8 mouse cellular contexts compared by ENCODE assay signal in genomic region chr17:47672311-47673111, GRCm38 (mm10). TPM values are rescaled to one million over a fixed set of nuclear protein-coding genes. Genes with fewer than 3 reads are reported as not detected.
DNase-seq lines count a peak whose midpoint lies in the region; ATAC-seq and TF ChIP-seq lines count a peak whose summit lies in the region.

No protein-coding gene starts in this region.

- DNase-seq in adrenal gland, postnatal 25 days = peak; percentile 72
- peak; percentile 79 for DNase-seq in retina, postnatal 1 day
- DNase-seq in spleen, adult 12 weeks (ENCODE audit: low spot score) = no peak

- no peaks in the 10 kb centered on the region for H3K36me3 ChIP-seq in ES-Bruce4 (ENCODE audit: control insufficient read depth, insufficient read depth, low read length, poor library complexity, severe bottlenecking)
- H3K36me3 ChIP-seq in heart, embryonic 14.5 days (ENCODE audit: control insufficient read depth, insufficient read depth, low read length) = 0 out of 2 replicates have a peak, but pooled peaks cover 18% of the 10 kb centered on the region
- peaks cover 7% of the 10 kb centered on the region for H3K36me3 ChIP-seq in kidney, embryonic 16.5 days (ENCODE audit: insufficient read depth, low read length)
- H3K36me3 ChIP-seq in lung, embryonic 15.5 days = 0 out of 2 replicates have a peak, but pooled peaks cover 3% of the 10 kb centered on the region

- no peak for TF ChIP-seq POLR2A in ES-Bruce4 (IDR thresholded peaks at IDR 0.05; ENCODE audit: insufficient read depth, low read length)
- TF ChIP-seq POLR2A in embryonic fibroblast, embryonic 13.5 days (IDR thresholded peaks at IDR 0.05; ENCODE audit: low read depth, low read length) = peak; percentile 43; the same call in 1 of the 2 replicates

- WGBS in heart, embryonic 14.5 days = 3% methylated on average over 65 of the region's 68 CpGs
- WGBS in kidney, embryonic 16.5 days = 4% methylated on average over 62 of the region's 68 CpGs
- WGBS in lung, embryonic 15.5 days = 3% methylated on average over 68 of the region's 68 CpGs

- no peak for TF ChIP-seq CTCF in ES-Bruce4 (IDR thresholded peaks at IDR 0.05; ENCODE audit: low read depth, low read length)
- TF ChIP-seq CTCF in embryonic fibroblast, embryonic 13.5 days (IDR thresholded peaks at IDR 0.05; ENCODE audit: borderline replicate concordance, insufficient read depth, low read length) = no peak

- no peaks in the 10 kb centered on the region for H3K9me3 ChIP-seq in ES-Bruce4 (replicated peaks; ENCODE audit: control insufficient read depth, insufficient read depth, low read length, poor library complexity, severe bottlenecking)
- no peaks in the 10 kb centered on the region for H3K9me3 ChIP-seq in heart, embryonic 14.5 days (ENCODE audit: control insufficient read depth, low read length)
- no peaks in the 10 kb centered on the region for H3K9me3 ChIP-seq in kidney, embryonic 16.5 days (ENCODE audit: low read length)
- no peaks in the 10 kb centered on the region for H3K9me3 ChIP-seq in lung, embryonic 15.5 days

- H3K4me1 ChIP-seq in ES-Bruce4 (ENCODE audit: control insufficient read depth, insufficient read depth, low read length) = peaks cover 4% of the 10 kb centered on the region
- peaks cover 3% of the 10 kb centered on the region; the same call in 1 of the 2 replicates for H3K4me1 ChIP-seq in embryonic fibroblast, embryonic 13.5 days (ENCODE audit: control insufficient read depth, insufficient read depth, low read length)
- H3K4me1 ChIP-seq in heart, embryonic 14.5 days (ENCODE audit: control insufficient read depth in 2 of 2, insufficient read depth in 2 of 2, low read length in 2 of 2) = peaks cover 4 to 8% of the 10 kb centered on the region in 2 experiments; a peak in 2 of 4 replicates
- H3K4me1 ChIP-seq in kidney, embryonic 16.5 days (ENCODE audit: insufficient read depth, low read length) = peaks cover 18% of the 10 kb centered on the region
- H3K4me1 ChIP-seq in lung, embryonic 15.5 days = peaks cover 15% of the 10 kb centered on the region

- no peak overlapping the region for H3K27ac ChIP-seq in ES-Bruce4 (ENCODE audit: insufficient read depth, low read length)
- no peak overlapping the region for H3K27ac ChIP-seq in embryonic fibroblast, embryonic 13.5 days (ENCODE audit: insufficient read depth, low read length)
- H3K27ac ChIP-seq in heart, embryonic 14.5 days (replicated peaks in 1 of 2; ENCODE audit: control insufficient read depth in 1 of 2, insufficient read depth in 1 of 2, low read depth in 2 of 2, low read length in 2 of 2) = 0 out of 4 replicates have a peak overlapping the region, but pooled peaks of 1 of the 2 experiments have one; percentile 14
- no peak overlapping the region for H3K27ac ChIP-seq in kidney, embryonic 16.5 days (ENCODE audit: low read length)
- no peak overlapping the region for H3K27ac ChIP-seq in lung, embryonic 15.5 days

- no peak for TF ChIP-seq EP300 in ES-Bruce4 (IDR thresholded peaks at IDR 0.05; ENCODE audit: insufficient read depth, low read depth, low read length)

- no peaks in the 10 kb centered on the region for H3K27me3 ChIP-seq in ES-Bruce4 (ENCODE audit: control insufficient read depth, insufficient read depth, low read length, poor library complexity, severe bottlenecking)
- peaks cover 8% of the 10 kb centered on the region; the same call in 1 of the 2 replicates for H3K27me3 ChIP-seq in heart, embryonic 14.5 days (ENCODE audit: control insufficient read depth, insufficient read depth, low read length)
- H3K27me3 ChIP-seq in kidney, embryonic 16.5 days (ENCODE audit: insufficient read depth, low read length) = 0 out of 2 replicates have a peak, but pooled peaks cover 5% of the 10 kb centered on the region
- peaks cover 9% of the 10 kb centered on the region for H3K27me3 ChIP-seq in lung, embryonic 15.5 days

- peak overlapping the region; percentile 32 for H3K9ac ChIP-seq in ES-Bruce4 (ENCODE audit: low read depth, poor library complexity, severe bottlenecking)
- peak overlapping the region; percentile 69 for H3K9ac ChIP-seq in heart, embryonic 14.5 days (ENCODE audit: low read length)
- H3K9ac ChIP-seq in kidney, embryonic 16.5 days (replicated peaks; ENCODE audit: low read length) = peak overlapping the region; percentile 65
- peak overlapping the region; percentile 46 for H3K9ac ChIP-seq in lung, embryonic 15.5 days

- no peak for ATAC-seq in heart, embryonic 14.5 days (ENCODE audit: insufficient number of reproducible peaks, insufficient read depth, low FRiP score, low read depth)
- ATAC-seq in kidney, embryonic 16.5 days (ENCODE audit: low FRiP score, low TSS enrichment) = peak; percentile 91
- ATAC-seq in lung, embryonic 15.5 days (ENCODE audit: borderline replicate concordance, extremely low read depth, low FRiP score, low TSS enrichment) = peak; percentile 87

- peak overlapping the region; percentile 76 for H3K4me2 ChIP-seq in heart, embryonic 14.5 days (ENCODE audit: low read length)
- peak overlapping the region; percentile 92 for H3K4me2 ChIP-seq in kidney, embryonic 16.5 days (replicated peaks; ENCODE audit: low read depth, low read length)
- H3K4me2 ChIP-seq in lung, embryonic 15.5 days = peak overlapping the region; percentile 91

- H3K4me3 ChIP-seq in ES-Bruce4 (ENCODE audit: low read depth, low read length) = peak overlapping the region; percentile 70
- peak overlapping the region; percentile 25 for H3K4me3 ChIP-seq in embryonic fibroblast, embryonic 13.5 days (ENCODE audit: insufficient read depth, low read length)
- H3K4me3 ChIP-seq in heart, embryonic 14.5 days (ENCODE audit: control insufficient read depth in 1 of 2, insufficient read depth in 1 of 2, low read depth in 1 of 2, low read length in 2 of 2) = peak overlapping the region; percentile 40 to 42
- peak overlapping the region; percentile 53 for H3K4me3 ChIP-seq in kidney, embryonic 16.5 days (ENCODE audit: low read length)
- H3K4me3 ChIP-seq in lung, embryonic 15.5 days = peak overlapping the region; percentile 45

RNA-seq across cellular contexts. Expression of gene Tomm6, which starts 15.7 kb away (rescaled TPM):
- 221 and 231 TPM in 2 replicates for polyA plus RNA-seq in ES-Bruce4 (2011; ENCODE audit: insufficient read depth, insufficient read length, low read depth, missing spikeins)
- 213 and 228 TPM in 2 replicates for total RNA-seq in adrenal gland, postnatal 25 days (2021)
- 150 and 175 TPM in 2 replicates for polyA plus RNA-seq in embryonic fibroblast, embryonic 13.5 days (2011; ENCODE audit: insufficient read length, low read depth, missing spikeins)
- 354 and 369 TPM in 2 replicates for polyA plus RNA-seq in heart, embryonic 14.5 days (2014; fragmentation: Nextera tagmentation; extraction: Ambion mirVana)
- 318 and 344 TPM in 2 replicates for polyA plus RNA-seq in kidney, embryonic 16.5 days (2015; fragmentation: Nextera tagmentation; extraction: Ambion mirVana)
- polyA plus RNA-seq in lung, embryonic 15.5 days (2015; fragmentation: Nextera tagmentation; extraction: Ambion mirVana) = 385 and 422 TPM in 2 replicates

RNA-seq across cellular contexts. Expression of gene Frs3, which starts 16.3 kb away (rescaled TPM):
- 14.0 and 14.5 TPM in 2 replicates for polyA plus RNA-seq in ES-Bruce4 (2011; ENCODE audit: insufficient read depth, insufficient read length, low read depth, missing spikeins)
- 4.3 and 8.0 TPM in 2 replicates for total RNA-seq in adrenal gland, postnatal 25 days (2021)
- polyA plus RNA-seq in embryonic fibroblast, embryonic 13.5 days (2011; ENCODE audit: insufficient read length, low read depth, missing spikeins) = 2.5 and 2.7 TPM in 2 replicates
- 2.8 TPM in 2 replicates for polyA plus RNA-seq in heart, embryonic 14.5 days (2014; fragmentation: Nextera tagmentation; extraction: Ambion mirVana)
- 6.6 and 7.3 TPM in 2 replicates for polyA plus RNA-seq in kidney, embryonic 16.5 days (2015; fragmentation: Nextera tagmentation; extraction: Ambion mirVana)
- 5.6 and 6.5 TPM in 2 replicates for polyA plus RNA-seq in lung, embryonic 15.5 days (2015; fragmentation: Nextera tagmentation; extraction: Ambion mirVana)

RNA-seq across cellular contexts. Expression of gene Gm21981, which starts 21.7 kb away (rescaled TPM):
- polyA plus RNA-seq in ES-Bruce4 (2011; ENCODE audit: insufficient read depth, insufficient read length, low read depth, missing spikeins) = 0.24 and 1.0 TPM in 2 replicates
- total RNA-seq in adrenal gland, postnatal 25 days (2021) = 0.91 TPM in 1 of 2 replicates, not detected in the other
- 3.0 and 3.4 TPM in 2 replicates for polyA plus RNA-seq in embryonic fibroblast, embryonic 13.5 days (2011; ENCODE audit: insufficient read length, low read depth, missing spikeins)
- polyA plus RNA-seq in heart, embryonic 14.5 days (2014; fragmentation: Nextera tagmentation; extraction: Ambion mirVana) = 0.53 and 1.4 TPM in 2 replicates
- polyA plus RNA-seq in kidney, embryonic 16.5 days (2015; fragmentation: Nextera tagmentation; extraction: Ambion mirVana) = 0.24 and 0.90 TPM in 2 replicates
- polyA plus RNA-seq in lung, embryonic 15.5 days (2015; fragmentation: Nextera tagmentation; extraction: Ambion mirVana) = 0.35 and 0.45 TPM in 2 replicates

RNA-seq across cellular contexts. Expression of gene Prickle4, which starts 22.0 kb away (rescaled TPM):
- 2.0 and 2.2 TPM in 2 replicates for polyA plus RNA-seq in ES-Bruce4 (2011; ENCODE audit: insufficient read depth, insufficient read length, low read depth, missing spikeins)
- 1.7 and 4.3 TPM in 2 replicates for total RNA-seq in adrenal gland, postnatal 25 days (2021)
- not detected in 2 replicates for polyA plus RNA-seq in embryonic fibroblast, embryonic 13.5 days (2011; ENCODE audit: insufficient read length, low read depth, missing spikeins)
- 0.78 TPM in 1 of 2 replicates, not detected in the other for polyA plus RNA-seq in heart, embryonic 14.5 days (2014; fragmentation: Nextera tagmentation; extraction: Ambion mirVana)
- polyA plus RNA-seq in kidney, embryonic 16.5 days (2015; fragmentation: Nextera tagmentation; extraction: Ambion mirVana) = 0.84 and 1.3 TPM in 2 replicates
- 0.73 and 0.86 TPM in 2 replicates for polyA plus RNA-seq in lung, embryonic 15.5 days (2015; fragmentation: Nextera tagmentation; extraction: Ambion mirVana)

RNA-seq across cellular contexts. Expression of gene Usp49, which starts 42.0 kb away (rescaled TPM):
- 15.8 and 16.8 TPM in 2 replicates for polyA plus RNA-seq in ES-Bruce4 (2011; ENCODE audit: insufficient read depth, insufficient read length, low read depth, missing spikeins)
- 8.8 and 9.3 TPM in 2 replicates for total RNA-seq in adrenal gland, postnatal 25 days (2021)
- 7.2 and 8.8 TPM in 2 replicates for polyA plus RNA-seq in embryonic fibroblast, embryonic 13.5 days (2011; ENCODE audit: insufficient read length, low read depth, missing spikeins)
- polyA plus RNA-seq in heart, embryonic 14.5 days (2014; fragmentation: Nextera tagmentation; extraction: Ambion mirVana) = 3.0 and 3.2 TPM in 2 replicates
- polyA plus RNA-seq in kidney, embryonic 16.5 days (2015; fragmentation: Nextera tagmentation; extraction: Ambion mirVana) = 3.7 and 5.3 TPM in 2 replicates
- 4.2 and 4.3 TPM in 2 replicates for polyA plus RNA-seq in lung, embryonic 15.5 days (2015; fragmentation: Nextera tagmentation; extraction: Ambion mirVana)
